Mouse (Mus musculus): ENCODE measurements at regions not wholly inside any gene's neighbourhood (a gene's known extent, or its start where the extent isn't known, plus 50 kb on each side); places are given as distances from the start of the nearest gene placed in this dataset.

DNA sequence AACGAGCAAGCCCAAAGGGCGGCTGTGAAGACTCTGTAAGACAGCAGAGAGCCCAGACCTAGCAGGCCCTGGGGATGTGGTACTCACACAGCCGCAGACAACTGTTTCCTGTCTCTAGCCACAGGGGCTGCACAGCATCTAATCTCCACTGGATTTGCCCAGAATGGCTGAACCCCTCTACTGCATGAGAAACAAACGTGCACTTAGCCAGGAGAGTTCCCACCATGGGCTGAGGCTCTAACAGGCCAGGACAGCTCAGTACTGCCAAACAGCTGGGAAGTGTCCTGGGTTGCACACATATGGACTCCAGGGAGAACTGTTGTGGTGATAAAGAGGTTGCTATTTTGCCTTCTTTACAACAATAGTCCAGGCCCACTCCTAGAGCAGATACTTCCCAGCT is 204.1 kb upstream of the Daam1 start:
- no peak for TF ChIP-seq GATA1 (IDR thresholded peaks at IDR 0.05; ENCODE audit: borderline replicate concordance, low read length)
- no peak for TF ChIP-seq CTCF (IDR thresholded peaks at IDR 0.05; ENCODE audit: low read depth, low read length)
